Mouse (Mus musculus): Measurements from ENCODE around the gene Cd300ld. TPM values are rescaled to one million over a fixed set of nuclear protein-coding genes. Genes with fewer than 3 reads are reported as not detected.

The Cd300ld gene
- polyA plus RNA-seq (2015; fragmentation: Illumina TruSeq; extraction: RNeasy Lipid Tissue Mini Kit (QIAGEN cat#74804); ENCODE audit: insufficient read depth, low read depth, low replicate concordance) = 1.6 TPM

DNA sequence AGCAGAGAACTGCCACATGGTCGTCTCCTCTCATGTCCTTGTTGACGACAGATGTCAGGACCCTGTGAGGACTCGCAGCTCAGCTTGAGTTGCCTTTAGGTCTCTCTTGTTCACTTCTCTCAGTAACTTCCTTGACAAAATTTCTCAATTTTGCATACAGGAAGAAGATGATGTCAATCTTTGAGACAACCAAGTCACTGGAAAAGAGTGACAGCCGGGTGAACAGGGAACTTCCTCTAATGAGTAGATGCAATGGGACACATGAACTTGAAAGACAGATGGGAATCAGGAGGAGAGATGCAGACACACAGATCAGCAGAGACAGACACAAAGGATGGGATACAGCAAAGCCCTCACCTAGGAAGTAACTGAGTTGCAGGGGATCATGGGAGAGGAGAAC, at the start of gene Cd300ld:
Cd300ld (minus strand) TSS at position 130 of the 400 bp plus-strand sequence.

DNA sequence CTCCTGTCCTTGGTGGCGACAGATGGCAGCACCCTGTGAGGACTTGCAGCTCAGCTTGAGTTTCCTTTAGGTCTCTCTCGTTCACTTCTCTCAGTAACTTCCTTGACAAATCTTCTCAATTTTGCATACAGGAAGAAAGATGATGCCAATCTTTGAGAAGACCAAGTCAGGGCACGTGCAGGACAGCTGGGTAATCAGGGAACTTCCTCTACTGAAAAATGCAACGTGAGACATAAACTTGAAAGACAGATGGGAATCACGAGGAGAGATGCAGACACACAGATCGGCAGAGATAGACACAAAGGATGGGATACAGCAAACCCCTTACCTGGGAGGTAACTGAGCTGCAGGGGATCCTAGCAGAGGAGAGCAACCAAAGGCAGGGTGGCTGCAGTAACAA, 47.9 kb upstream of the Cd300ld start, which contains the start of gene Cd300ld5:
Cd300ld5 (minus strand) TSS at position 101 of the 400 bp plus-strand sequence.

DNA sequence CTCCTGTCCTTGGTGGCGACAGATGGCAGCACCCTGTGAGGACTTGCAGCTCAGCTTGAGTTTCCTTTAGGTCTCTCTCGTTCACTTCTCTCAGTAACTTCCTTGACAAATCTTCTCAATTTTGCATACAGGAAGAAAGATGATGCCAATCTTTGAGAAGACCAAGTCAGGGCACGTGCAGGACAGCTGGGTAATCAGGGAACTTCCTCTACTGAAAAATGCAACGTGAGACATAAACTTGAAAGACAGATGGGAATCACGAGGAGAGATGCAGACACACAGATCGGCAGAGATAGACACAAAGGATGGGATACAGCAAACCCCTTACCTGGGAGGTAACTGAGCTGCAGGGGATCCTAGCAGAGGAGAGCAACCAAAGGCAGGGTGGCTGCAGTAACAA, 37.2 kb upstream of the Cd300ld start, which contains the start of gene Cd300ld4:
Cd300ld4 (minus strand) TSS at position 101 of the 400 bp plus-strand sequence.

DNA sequence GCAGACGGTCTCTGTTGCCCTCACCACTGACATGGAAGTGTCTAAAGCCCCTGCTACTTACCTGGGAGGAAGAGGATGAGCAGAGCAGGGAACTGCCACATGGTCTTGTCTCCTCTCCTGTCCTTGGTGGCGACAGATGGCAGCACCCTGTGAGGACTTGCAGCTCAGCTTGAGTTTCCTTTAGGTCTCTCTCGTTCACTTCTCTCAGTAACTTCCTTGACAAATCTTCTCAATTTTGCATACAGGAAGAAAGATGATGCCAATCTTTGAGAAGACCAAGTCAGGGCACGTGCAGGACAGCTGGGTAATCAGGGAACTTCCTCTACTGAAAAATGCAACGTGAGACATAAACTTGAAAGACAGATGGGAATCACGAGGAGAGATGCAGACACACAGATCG, 26.4 kb upstream of the Cd300ld start, which contains the start of gene Cd300ld2:
Cd300ld2 (minus strand) TSS at position 101 of the 400 bp plus-strand sequence.

DNA sequence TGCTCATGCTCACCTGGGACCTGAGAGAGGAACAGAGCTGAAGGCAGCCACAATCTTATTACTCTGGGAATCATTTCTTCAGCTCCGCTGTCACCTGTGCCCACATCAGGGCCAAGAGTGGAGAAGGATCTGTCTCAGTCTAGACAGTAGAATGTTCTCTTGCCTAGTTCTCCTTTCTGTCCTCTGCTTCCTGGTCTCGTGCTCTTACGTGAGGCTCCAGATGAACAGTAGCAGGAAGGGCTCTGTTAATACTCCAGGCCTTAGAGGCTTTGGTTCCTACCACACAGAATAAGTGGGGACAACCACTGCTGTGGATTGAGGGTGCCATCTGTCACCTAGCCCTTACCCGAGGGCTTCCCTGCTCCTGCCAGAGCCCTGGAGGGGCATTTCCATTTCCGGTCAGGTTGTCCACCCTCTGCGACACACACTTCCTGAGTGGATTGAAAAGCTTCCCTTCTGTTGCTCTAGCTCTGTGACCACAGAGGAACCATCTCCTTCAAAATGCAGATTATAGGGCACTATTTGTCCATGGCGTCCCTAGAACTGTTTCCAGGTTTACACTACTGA, 11.8 kb upstream of the Cd300ld start, which contains the start of gene Cd300c2:
Cd300c2 (minus strand) TSS at position 407 of the 567 bp plus-strand sequence.

DNA sequence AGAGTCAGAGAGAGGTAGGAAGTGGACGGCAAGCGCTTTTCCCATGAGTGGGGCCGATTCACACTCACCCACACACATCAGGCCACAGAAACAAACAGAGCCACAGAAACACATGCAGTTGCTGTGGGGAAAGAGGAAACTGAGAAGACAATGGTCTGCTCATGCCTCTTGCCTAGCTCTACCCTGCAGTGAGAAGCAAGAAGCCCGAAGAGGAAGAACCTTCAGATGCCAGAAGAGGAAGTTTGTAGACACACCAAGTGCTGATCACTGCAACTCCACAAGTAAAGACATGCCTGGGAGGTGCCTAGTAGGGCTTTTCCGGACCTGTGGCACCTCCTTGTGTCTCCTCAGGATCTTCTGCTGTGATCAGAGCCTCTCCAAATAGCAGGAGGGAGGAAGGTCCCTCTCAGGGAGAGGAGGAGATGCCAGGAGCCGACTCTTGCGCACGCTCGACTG, 20.9 kb downstream of the Cd300ld start, which contains the start of gene Cd300c:
Cd300c (minus strand) TSS at position 406 of the 456 bp plus-strand sequence.

DNA sequence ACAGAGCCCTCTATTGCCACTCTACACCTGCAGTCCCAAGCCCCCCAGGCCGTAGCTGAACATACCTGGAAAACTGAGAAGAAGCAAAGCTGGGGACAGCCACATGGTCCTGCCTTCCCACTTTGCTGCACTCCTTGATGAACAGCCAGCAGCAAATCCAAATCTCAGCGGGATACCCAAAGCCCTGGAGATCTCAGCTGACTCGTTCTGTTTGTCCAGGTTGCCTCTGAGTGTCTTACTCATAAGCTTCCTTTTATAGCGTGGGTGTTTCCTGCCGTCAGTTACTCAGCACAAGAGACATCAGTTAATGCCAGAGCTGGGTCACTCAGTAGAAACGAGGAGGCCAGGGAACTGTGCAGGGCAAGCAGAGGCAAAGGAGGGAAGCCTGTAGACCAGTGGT, 55.6 kb downstream of the Cd300ld start, which contains the start of gene Cd300lb:
Cd300lb (minus strand) TSS at position 243 of the 400 bp plus-strand sequence.

Other genes with a start within 250 kb of the Cd300ld start
- gene Kif19a, start 224.5 kb downstream of the Cd300ld start, polyA plus RNA-seq (2015; fragmentation: Illumina TruSeq; extraction: RNeasy Lipid Tissue Mini Kit (QIAGEN cat#74804); ENCODE audit: insufficient read depth, low read depth, low replicate concordance) = 4.7 TPM
- not detected for gene Btbd17, start 194.0 kb downstream of the Cd300ld start, polyA plus RNA-seq (2015; fragmentation: Illumina TruSeq; extraction: RNeasy Lipid Tissue Mini Kit (QIAGEN cat#74804); ENCODE audit: insufficient read depth, low read depth, low replicate concordance)
- 1.8 TPM for gene Gpr142, start 191.0 kb downstream of the Cd300ld start, polyA plus RNA-seq (2015; fragmentation: Illumina TruSeq; extraction: RNeasy Lipid Tissue Mini Kit (QIAGEN cat#74804); ENCODE audit: insufficient read depth, low read depth, low replicate concordance)
- 3.3 TPM for gene Gprc5c, start 138.8 kb downstream of the Cd300ld start, polyA plus RNA-seq (2015; fragmentation: Illumina TruSeq; extraction: RNeasy Lipid Tissue Mini Kit (QIAGEN cat#74804); ENCODE audit: insufficient read depth, low read depth, low replicate concordance)
- gene Cd300a, start 99.9 kb downstream of the Cd300ld start, polyA plus RNA-seq (2015; fragmentation: Illumina TruSeq; extraction: RNeasy Lipid Tissue Mini Kit (QIAGEN cat#74804); ENCODE audit: insufficient read depth, low read depth, low replicate concordance) = 0.55 TPM
- gene Cd300lb, start 55.5 kb downstream of the Cd300ld start, polyA plus RNA-seq (2015; fragmentation: Illumina TruSeq; extraction: RNeasy Lipid Tissue Mini Kit (QIAGEN cat#74804); ENCODE audit: insufficient read depth, low read depth, low replicate concordance) = 0.37 TPM
- gene Cd300c, start 20.8 kb downstream of the Cd300ld start, polyA plus RNA-seq (2015; fragmentation: Illumina TruSeq; extraction: RNeasy Lipid Tissue Mini Kit (QIAGEN cat#74804); ENCODE audit: insufficient read depth, low read depth, low replicate concordance) = not detected
- 1.2 TPM for gene Cd300c2, start 12.0 kb upstream of the Cd300ld start, polyA plus RNA-seq (2015; fragmentation: Illumina TruSeq; extraction: RNeasy Lipid Tissue Mini Kit (QIAGEN cat#74804); ENCODE audit: insufficient read depth, low read depth, low replicate concordance)
- gene Cd300ld2, start 26.3 kb upstream of the Cd300ld start, polyA plus RNA-seq (2015; fragmentation: Illumina TruSeq; extraction: RNeasy Lipid Tissue Mini Kit (QIAGEN cat#74804); ENCODE audit: insufficient read depth, low read depth, low replicate concordance) = not detected
- not detected for gene Cd300ld4, start 37.1 kb upstream of the Cd300ld start, polyA plus RNA-seq (2015; fragmentation: Illumina TruSeq; extraction: RNeasy Lipid Tissue Mini Kit (QIAGEN cat#74804); ENCODE audit: insufficient read depth, low read depth, low replicate concordance)
- gene Cd300ld5, start 47.8 kb upstream of the Cd300ld start, polyA plus RNA-seq (2015; fragmentation: Illumina TruSeq; extraction: RNeasy Lipid Tissue Mini Kit (QIAGEN cat#74804); ENCODE audit: insufficient read depth, low read depth, low replicate concordance) = 1.3 TPM
- gene Cd300ld3, start 58.5 kb upstream of the Cd300ld start, polyA plus RNA-seq (2015; fragmentation: Illumina TruSeq; extraction: RNeasy Lipid Tissue Mini Kit (QIAGEN cat#74804); ENCODE audit: insufficient read depth, low read depth, low replicate concordance) = 3.8 TPM
- not detected for gene Cd300e, start 72.3 kb upstream of the Cd300ld start, polyA plus RNA-seq (2015; fragmentation: Illumina TruSeq; extraction: RNeasy Lipid Tissue Mini Kit (QIAGEN cat#74804); ENCODE audit: insufficient read depth, low read depth, low replicate concordance)
- gene Rab37, start 101.5 kb upstream of the Cd300ld start, polyA plus RNA-seq (2015; fragmentation: Illumina TruSeq; extraction: RNeasy Lipid Tissue Mini Kit (QIAGEN cat#74804); ENCODE audit: insufficient read depth, low read depth, low replicate concordance) = 6.0 TPM
- not detected for gene Cd300lf, start 144.1 kb upstream of the Cd300ld start, polyA plus RNA-seq (2015; fragmentation: Illumina TruSeq; extraction: RNeasy Lipid Tissue Mini Kit (QIAGEN cat#74804); ENCODE audit: insufficient read depth, low read depth, low replicate concordance)
- 15.3 TPM for gene Slc9a3r1, start 173.4 kb upstream of the Cd300ld start, polyA plus RNA-seq (2015; fragmentation: Illumina TruSeq; extraction: RNeasy Lipid Tissue Mini Kit (QIAGEN cat#74804); ENCODE audit: insufficient read depth, low read depth, low replicate concordance)
- gene Tmem104, start 197.6 kb upstream of the Cd300ld start, polyA plus RNA-seq (2015; fragmentation: Illumina TruSeq; extraction: RNeasy Lipid Tissue Mini Kit (QIAGEN cat#74804); ENCODE audit: insufficient read depth, low read depth, low replicate concordance) = 2.5 TPM
- gene Nat9, start 197.9 kb upstream of the Cd300ld start, polyA plus RNA-seq (2015; fragmentation: Illumina TruSeq; extraction: RNeasy Lipid Tissue Mini Kit (QIAGEN cat#74804); ENCODE audit: insufficient read depth, low read depth, low replicate concordance) = 12.4 TPM